Mouse (Mus musculus): ENCODE results near the gene Pla2g4b. TPM values are rescaled to one million over a fixed set of nuclear protein-coding genes. Genes with fewer than 3 reads are reported as not detected.

Gene Pla2g4b
- total and polyA plus RNA-seq, 3 experiments = 0.90 to 2.7 (median 2.5) TPM

GRCm38 (mm10) chr2:120007680-120008210 is 25.5 kb upstream of the Pla2g4b start:
- Histone ChIP-seq H3K9me3 (replicated peaks; ENCODE audit: low read length) (no peaks in the 10 kb centered on the region), H3K79me2 (replicated peaks; ENCODE audit: control insufficient read depth, extremely low read depth, insufficient read depth, poor library complexity, severe bottlenecking) (no peaks in the 10 kb centered on the region), H3K36me3 (replicated peaks in 1 of 2; ENCODE audit: control insufficient read depth in 1 of 2, insufficient read depth in 1 of 2, low read length in 1 of 2) (peaks cover 3 to 26% of the 10 kb centered on the region in 2 experiments), H3K27me3 (replicated peaks) (no peaks in the 10 kb centered on the region), H3K4me1 (ENCODE audit: control insufficient read depth in 1 of 2, insufficient read depth in 2 of 2) (peaks cover 0 to 6% of the 10 kb centered on the region in 2 experiments; a peak in 1 of 4 replicates), H3K9ac (ENCODE audit: insufficient read depth, low read depth) (no peak overlapping the region), H3K4me2 (ENCODE audit: insufficient read depth, low read depth, poor library complexity, severe bottlenecking) (no peak overlapping the region), H3K4me3 (replicated peaks in 1 of 3; ENCODE audit: low read depth in 2 of 3, low read length in 2 of 3, poor library complexity in 1 of 3) (no peak overlapping the region), H3K27ac (ENCODE audit: insufficient read depth, low read depth) (no peak overlapping the region)
- TF ChIP-seq TCF12 (IDR thresholded peaks at IDR 0.05; ENCODE audit: low read depth, low read length) = no peak
- TF ChIP-seq POLR2A (IDR thresholded peaks at IDR 0.05; ENCODE audit: low read depth, low read length) = no peak
- TF ChIP-seq ZNF384 (IDR thresholded peaks at IDR 0.05; ENCODE audit: low read depth, low read length) = no peak
- TF ChIP-seq JUND (conservative IDR thresholded peaks at IDR 0.05; ENCODE audit: low read depth, low read length) = no peak
- no peak for TF ChIP-seq RCOR1 (conservative IDR thresholded peaks at IDR 0.05; ENCODE audit: low read depth, low read length)
- TF ChIP-seq ZKSCAN1 (IDR thresholded peaks at IDR 0.05; ENCODE audit: borderline replicate concordance, low read depth, low read length) = no peak
- no peak for TF ChIP-seq RAD21 (IDR thresholded peaks at IDR 0.05; ENCODE audit: low read depth, low read length)
- TF ChIP-seq CHD1 (IDR thresholded peaks at IDR 0.05; ENCODE audit: low read depth, low read length) = no peak
- dilution Hi-C loops (cut with MboI; ENCODE audit: extremely low pct_ligation_motif_present, extremely low pct_unique_long_range_greater_than_20kb, low sequenced_read_pairs) = no loop called here
- in situ Hi-C loops (cut with MboI; ENCODE audit: low pct_ligation_motif_present, low pct_unique_long_range_greater_than_20kb, low sequenced_read_pairs) = no loop called here
- no peak for DNase-seq (ENCODE audit: extremely low read depth)

DNA sequence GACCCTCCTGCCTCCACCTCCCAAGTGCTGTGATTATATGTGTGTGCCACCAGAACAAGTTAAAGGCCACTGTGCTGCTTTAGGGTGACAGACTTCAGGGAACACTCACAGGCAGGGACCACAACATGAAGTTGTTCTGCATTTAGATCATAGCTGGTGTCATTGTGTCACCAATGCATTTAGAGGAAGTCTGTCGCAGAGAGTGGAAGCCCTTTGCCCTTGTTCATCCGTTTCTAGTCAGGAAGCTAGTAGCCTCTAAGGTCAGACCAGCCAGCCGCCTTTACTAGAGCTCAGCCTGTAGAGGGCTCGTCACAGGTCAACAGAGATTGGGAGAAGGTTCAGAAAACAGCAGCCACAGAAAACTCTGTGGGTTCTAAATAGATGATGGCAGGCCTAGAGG is 24.5 kb upstream of the Pla2g4b start:
- Histone ChIP-seq H3K27ac (ENCODE audit: insufficient read depth, low read depth) (no peak overlapping the region), H3K9ac (ENCODE audit: insufficient read depth, low read depth) (no peak overlapping the region), H3K4me1 (ENCODE audit: control insufficient read depth in 1 of 2, insufficient read depth in 2 of 2) (peaks cover 0 to 6% of the 10 kb centered on the region in 2 experiments; a peak in 1 of 4 replicates), H3K4me2 (ENCODE audit: insufficient read depth, low read depth, poor library complexity, severe bottlenecking) (no peak overlapping the region), H3K4me3 (replicated peaks in 1 of 3; ENCODE audit: low read depth in 2 of 3, low read length in 2 of 3, poor library complexity in 1 of 3) (no peak overlapping the region), H3K79me2 (replicated peaks; ENCODE audit: control insufficient read depth, extremely low read depth, insufficient read depth, poor library complexity, severe bottlenecking) (no peaks in the 10 kb centered on the region), H3K36me3 (replicated peaks in 1 of 2; ENCODE audit: control insufficient read depth in 1 of 2, insufficient read depth in 1 of 2, low read length in 1 of 2) (peaks cover 4 to 35% of the 10 kb centered on the region in 2 experiments), H3K9me3 (replicated peaks; ENCODE audit: low read length) (no peaks in the 10 kb centered on the region), H3K27me3 (replicated peaks) (no peaks in the 10 kb centered on the region)
- in situ Hi-C loops (cut with MboI; ENCODE audit: low pct_ligation_motif_present, low pct_unique_long_range_greater_than_20kb, low sequenced_read_pairs) = no loop called here
- TF ChIP-seq CTCF (conservative IDR thresholded peaks at IDR 0.05 in 1 of 2, IDR thresholded peaks at IDR 0.05 in 1 of 2; ENCODE audit: low read depth in 2 of 2, low read length in 2 of 2) = no peak
- TF ChIP-seq KAT2A (IDR thresholded peaks at IDR 0.05; ENCODE audit: insufficient replicate concordance, low read length) = no peak
- TF ChIP-seq ZKSCAN1 (IDR thresholded peaks at IDR 0.05; ENCODE audit: borderline replicate concordance, low read depth, low read length) = no peak
- dilution Hi-C loops (cut with MboI; ENCODE audit: extremely low pct_ligation_motif_present, extremely low pct_unique_long_range_greater_than_20kb, low sequenced_read_pairs) = no loop called here
- DNase-seq (ENCODE audit: extremely low read depth) = no peak

DNA sequence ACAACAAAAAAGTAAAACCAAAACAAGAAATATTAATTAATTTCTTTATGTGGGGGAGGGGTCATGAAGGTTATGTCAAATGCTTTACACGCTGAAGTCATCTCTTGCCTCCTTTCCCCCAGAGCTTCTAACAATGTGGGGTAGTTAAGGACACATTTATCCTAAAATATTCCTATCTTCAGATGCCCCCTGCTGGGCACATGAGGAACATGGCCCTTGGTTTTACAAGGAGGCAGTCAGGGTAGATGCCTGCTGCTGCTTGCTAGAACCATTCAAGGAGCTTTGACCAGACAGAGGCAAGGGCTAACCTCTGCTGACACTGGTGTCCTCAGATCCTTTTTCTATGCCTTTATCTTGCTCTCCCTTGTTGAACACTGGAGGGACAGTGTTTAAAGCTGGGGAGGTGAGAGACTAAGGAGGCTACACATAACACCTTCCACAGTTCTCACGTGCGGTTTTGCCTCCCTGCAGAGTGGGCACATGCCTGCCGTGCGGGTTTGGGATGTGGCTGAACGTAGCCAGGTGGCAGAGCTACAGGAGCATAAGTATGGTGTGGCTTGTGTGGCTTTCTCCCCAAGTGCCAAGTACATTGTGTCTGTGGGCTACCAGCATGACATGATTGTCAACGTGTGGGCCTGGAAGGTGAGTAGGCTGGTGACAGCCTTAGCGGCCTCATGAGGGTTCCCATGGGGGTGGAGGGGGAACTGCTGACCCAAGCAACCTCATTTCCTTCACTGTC is 21.6 kb upstream of the Pla2g4b start:
- Histone ChIP-seq H3K36me3 (replicated peaks in 1 of 2; ENCODE audit: control insufficient read depth in 1 of 2, insufficient read depth in 1 of 2, low read length in 1 of 2) (peaks cover 9 to 49% of the 10 kb centered on the region in 2 experiments), H3K4me2 (ENCODE audit: insufficient read depth, low read depth, poor library complexity, severe bottlenecking) (no peak overlapping the region), H3K79me2 (replicated peaks; ENCODE audit: control insufficient read depth, extremely low read depth, insufficient read depth, poor library complexity, severe bottlenecking) (no peaks in the 10 kb centered on the region), H3K4me1 (ENCODE audit: control insufficient read depth in 1 of 2, insufficient read depth in 2 of 2) (peaks cover 0 to 6% of the 10 kb centered on the region in 2 experiments; a peak in 1 of 4 replicates), H3K27ac (ENCODE audit: insufficient read depth, low read depth) (no peak overlapping the region), H3K4me3 (replicated peaks in 1 of 3; ENCODE audit: low read depth in 2 of 3, low read length in 2 of 3, poor library complexity in 1 of 3) (no peak overlapping the region), H3K9ac (ENCODE audit: insufficient read depth, low read depth) (no peak overlapping the region), H3K9me3 (replicated peaks; ENCODE audit: low read length) (no peaks in the 10 kb centered on the region), H3K27me3 (replicated peaks) (no peaks in the 10 kb centered on the region)
- DNase-seq (ENCODE audit: extremely low read depth) = peak; percentile 60
- no peak for TF ChIP-seq MEF2A (IDR thresholded peaks at IDR 0.05; ENCODE audit: borderline replicate concordance, low read depth, low read length)
- TF ChIP-seq RAD21 (IDR thresholded peaks at IDR 0.05; ENCODE audit: low read depth, low read length) = peak; percentile 80
- no peak for TF ChIP-seq GABPA (IDR thresholded peaks at IDR 0.05; ENCODE audit: insufficient replicate concordance, low read depth, low read length)
- TF ChIP-seq MAFK (IDR thresholded peaks at IDR 0.05; ENCODE audit: insufficient replicate concordance, low read length) = no peak
- 0 out of 2 replicates have a peak, but pooled peaks have one; percentile 52 for TF ChIP-seq MYC (IDR thresholded peaks at IDR 0.05; ENCODE audit: low read depth, low read length)
- no peak for TF ChIP-seq TBP (conservative IDR thresholded peaks at IDR 0.05; ENCODE audit: low read depth, low read length)
- TF ChIP-seq RCOR1 (conservative IDR thresholded peaks at IDR 0.05; ENCODE audit: low read depth, low read length) = no peak
- TF ChIP-seq ZC3H11A (IDR thresholded peaks at IDR 0.05; ENCODE audit: low read depth, low read length) = peak; percentile 30; the same call in 1 of the 2 replicates
- no peak for TF ChIP-seq MAX (IDR thresholded peaks at IDR 0.05; ENCODE audit: low read length)
- no peak for TF ChIP-seq NELFE (IDR thresholded peaks at IDR 0.05; ENCODE audit: low read depth, low read length)
- TF ChIP-seq MAZ (IDR thresholded peaks at IDR 0.05; ENCODE audit: low read depth, low read length) = no peak
- TF ChIP-seq SMC3 (IDR thresholded peaks at IDR 0.05; ENCODE audit: low read depth, low read length) = peak; percentile 90
- no peak for TF ChIP-seq JUND (conservative IDR thresholded peaks at IDR 0.05; ENCODE audit: low read depth, low read length)
- no peak for TF ChIP-seq JUN (IDR thresholded peaks at IDR 0.05; ENCODE audit: insufficient read depth, low read depth, low read length)
- TF ChIP-seq ZKSCAN1 (IDR thresholded peaks at IDR 0.05; ENCODE audit: borderline replicate concordance, low read depth, low read length) = no peak
- TF ChIP-seq CTCF (conservative IDR thresholded peaks at IDR 0.05 in 1 of 2, IDR thresholded peaks at IDR 0.05 in 1 of 2; ENCODE audit: low read depth in 2 of 2, low read length in 2 of 2) = peak; percentile 62 to 88
- no peak for TF ChIP-seq KAT2A (IDR thresholded peaks at IDR 0.05; ENCODE audit: insufficient replicate concordance, low read length)
- in situ Hi-C loops (cut with MboI; ENCODE audit: low pct_ligation_motif_present, low pct_unique_long_range_greater_than_20kb, low sequenced_read_pairs) = no loop called here
- dilution Hi-C loops (cut with MboI; ENCODE audit: extremely low pct_ligation_motif_present, extremely low pct_unique_long_range_greater_than_20kb, low sequenced_read_pairs) = no loop called here

Measured in CH12.LX (cell line).